ENCODE assay signal across 13 mouse cellular contexts in genomic region chr4:86315122-86315521, GRCm38 (mm10).
"Had no signal": no experiment of that assay in that cellular context is flagged by ENCODE, and none has a peak within 500 bp of the region (broad histone marks: within the 10 kb centered on the region; RNA-seq: fewer than 3 reads in every experiment).

No protein-coding gene starts in this region.

- H3K36me3 ChIP-seq: limb, embryonic 12.5 days; limb, embryonic 15.5 days had no signal

- H3K4me3 ChIP-seq: limb, embryonic 12.5 days; limb, embryonic 15.5 days had no signal

- H3K4me2 ChIP-seq: limb, embryonic 12.5 days; limb, embryonic 15.5 days; liver, embryonic 11.5 days; midbrain, embryonic 11.5 days had no signal

- H3K27me3 ChIP-seq: limb, embryonic 12.5 days; limb, embryonic 15.5 days had no signal

- H3K9me3 ChIP-seq: limb, embryonic 12.5 days; limb, embryonic 15.5 days had no signal

- DNase-seq: kidney, adult 18-20 months; kidney, adult 9 months; kidney, postnatal 14 days; kidney, postnatal 4 days; left cerebral cortex, postnatal 4 days; liver, postnatal 0 days; midbrain, embryonic 14.5 days; thymus, postnatal 25 days had no signal

- H3K27ac ChIP-seq: limb, embryonic 12.5 days; limb, embryonic 15.5 days; liver, embryonic 14.5 days had no signal

- ATAC-seq: liver, postnatal 0 days had no signal

- H3K9ac ChIP-seq: limb, embryonic 12.5 days; limb, embryonic 15.5 days; liver, embryonic 14.5 days; liver, postnatal 0 days had no signal
